Mouse (Mus musculus) right cerebral cortex, adult 18-20 months (tissue): ENCODE measurements at regions not wholly inside any gene's neighbourhood (a gene's known extent, or its start where the extent isn't known, plus 50 kb on each side); places are given as distances from the start of the nearest gene placed in this dataset.

Experiments used
- DNase-seq: peaks from one replicate; pipeline ENCODE4 v3.0.0; 2022; ENCODE audit warnings: mixed read lengths

DNA sequence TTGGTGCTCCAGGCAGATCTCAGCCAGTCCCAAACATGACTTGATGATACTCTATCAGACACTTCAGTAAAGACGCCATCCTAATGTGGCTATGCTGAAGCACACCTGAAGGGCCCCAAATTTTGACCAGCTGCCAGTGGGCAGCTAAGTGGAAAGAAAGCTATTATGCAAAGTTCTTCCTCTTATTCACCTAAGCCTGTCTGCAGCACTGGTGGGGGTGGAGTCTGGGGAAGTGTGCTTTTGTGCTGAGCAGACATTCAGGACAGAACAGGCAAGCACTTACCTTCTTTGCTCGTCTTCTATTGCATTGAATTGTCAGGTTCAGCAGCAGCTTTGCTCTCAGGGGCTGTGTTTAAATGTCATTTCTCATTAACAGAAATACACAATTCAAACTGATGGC is 200.7 kb downstream of the Pla2g4a start:
- DNase-seq, result no peak

DNA sequence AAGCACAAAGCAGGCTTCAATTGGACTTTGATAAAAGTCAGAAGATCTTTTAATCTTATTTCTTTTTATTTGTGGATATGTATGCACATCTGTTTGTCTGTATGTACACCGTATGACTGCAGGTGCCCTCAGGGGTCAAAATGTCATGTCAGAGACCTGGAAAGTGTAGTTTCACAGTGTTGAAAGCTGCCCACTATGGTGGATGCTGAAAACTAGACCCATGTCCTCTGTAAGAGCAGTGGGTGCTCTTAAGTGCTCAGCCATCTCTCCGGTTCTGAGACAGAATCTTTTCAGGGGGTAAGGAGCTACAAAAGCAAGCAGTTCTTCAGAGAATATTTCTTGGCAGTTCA is 202.3 kb downstream of the Pla2g4a start:
- DNase-seq, result no peak

DNA sequence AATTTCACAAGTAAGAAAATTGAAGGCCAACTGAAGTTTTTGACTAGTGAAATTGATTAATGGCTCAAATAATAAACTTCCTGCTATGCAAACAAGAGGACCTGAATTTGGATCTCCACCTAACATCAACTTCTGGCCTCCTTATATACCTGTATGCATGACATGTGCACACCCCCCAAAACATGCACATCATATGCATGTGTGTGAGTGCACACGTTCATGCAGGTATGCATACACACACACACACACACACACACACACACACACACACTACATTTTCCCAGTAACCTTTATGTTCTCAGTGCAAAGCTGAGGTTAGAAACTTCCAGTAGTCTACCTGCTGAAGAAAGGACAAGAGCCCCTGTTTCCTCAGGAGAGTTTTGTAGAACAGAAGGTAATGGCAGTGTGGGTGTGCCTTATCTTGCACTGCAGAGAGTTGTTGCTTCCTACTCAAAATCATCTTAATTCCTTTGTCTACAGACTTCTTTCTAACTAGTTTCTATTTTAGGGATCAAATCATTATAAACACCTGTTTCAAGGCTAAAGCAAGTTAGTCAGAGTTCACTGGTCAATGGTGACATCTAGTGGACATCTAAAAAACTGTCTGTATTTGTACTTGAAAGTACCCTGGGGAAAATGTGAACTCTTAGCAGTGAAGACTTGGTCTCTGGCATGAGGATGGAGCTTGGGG is 202.9 kb downstream of the Pla2g4a start:
- peak; percentile 17 for DNase-seq

DNA sequence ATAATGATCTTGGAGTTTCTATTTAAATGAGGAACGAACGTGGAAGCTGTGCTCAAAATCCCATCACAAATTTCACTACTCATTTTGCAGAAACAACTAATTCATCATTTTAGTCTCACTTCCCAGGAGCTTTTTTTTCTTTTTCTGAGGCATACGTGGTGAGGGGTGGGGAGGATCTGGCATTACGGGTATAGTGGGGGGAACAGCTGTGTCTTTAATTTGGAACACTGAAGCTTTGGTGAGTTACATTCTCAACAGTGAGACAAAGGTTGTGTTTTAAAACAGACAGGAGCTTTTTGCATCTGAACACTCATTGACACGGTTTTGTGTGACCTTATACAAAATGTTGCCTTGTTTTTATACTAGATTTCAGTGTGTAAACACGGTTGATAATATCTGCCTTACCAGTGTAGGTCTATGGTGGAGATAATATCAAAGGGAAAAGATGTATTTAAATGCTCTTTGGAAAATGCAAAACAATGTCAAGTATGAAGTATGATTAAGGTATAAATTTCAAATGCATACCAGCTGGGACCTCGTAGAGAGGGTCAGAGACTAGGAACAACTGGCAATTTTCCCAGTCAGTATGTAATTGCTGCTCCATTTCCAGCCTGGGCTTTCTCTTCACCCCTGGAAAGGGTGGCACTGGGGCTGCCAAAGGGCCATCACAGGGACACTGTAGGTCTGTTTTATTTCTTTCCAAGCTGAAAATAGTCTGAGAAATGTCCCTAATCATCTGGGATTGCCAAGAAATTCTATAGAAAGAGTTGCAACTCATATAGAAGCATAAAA is 207.6 kb downstream of the Pla2g4a start:
- DNase-seq, result no peak

DNA sequence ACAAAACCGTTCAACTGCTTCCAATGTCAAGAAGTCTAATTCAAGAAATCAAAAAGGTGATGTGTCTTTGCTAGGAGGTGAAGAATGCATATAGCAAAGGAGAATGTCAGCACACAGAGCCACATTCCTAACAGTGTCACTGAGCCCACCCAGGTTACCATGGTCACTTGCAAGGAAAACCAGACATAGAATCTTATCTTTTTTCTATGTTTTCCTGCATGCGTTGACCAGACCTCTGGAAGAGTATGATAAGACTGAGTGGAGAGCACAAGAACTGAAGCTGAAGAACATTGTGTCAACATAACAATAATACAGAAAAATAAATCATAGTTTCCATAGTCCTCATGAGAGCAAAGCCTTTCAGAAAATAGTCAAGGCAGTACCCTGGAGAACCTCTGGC is 211.7 kb downstream of the Pla2g4a start:
- DNase-seq, result no peak

DNA sequence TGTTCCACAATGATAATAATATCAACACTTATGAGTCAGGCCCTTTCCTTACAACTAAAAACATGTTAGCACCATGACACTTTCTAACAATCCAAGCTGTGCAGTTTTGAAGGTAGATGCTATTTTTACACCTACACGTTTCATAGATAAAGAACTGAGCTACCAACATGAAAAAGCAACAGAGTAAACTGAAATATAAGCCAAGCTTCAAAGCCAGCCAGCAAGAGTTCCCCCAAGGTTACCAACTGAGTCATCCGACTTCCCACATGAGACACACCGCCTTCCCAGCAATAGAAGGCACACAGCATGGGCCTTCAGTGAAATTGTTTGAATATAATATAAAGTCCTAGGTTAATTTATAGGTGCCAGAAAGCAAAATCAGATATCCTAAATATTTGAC is 222.1 kb downstream of the Pla2g4a start:
- peak; percentile 22 for DNase-seq

DNA sequence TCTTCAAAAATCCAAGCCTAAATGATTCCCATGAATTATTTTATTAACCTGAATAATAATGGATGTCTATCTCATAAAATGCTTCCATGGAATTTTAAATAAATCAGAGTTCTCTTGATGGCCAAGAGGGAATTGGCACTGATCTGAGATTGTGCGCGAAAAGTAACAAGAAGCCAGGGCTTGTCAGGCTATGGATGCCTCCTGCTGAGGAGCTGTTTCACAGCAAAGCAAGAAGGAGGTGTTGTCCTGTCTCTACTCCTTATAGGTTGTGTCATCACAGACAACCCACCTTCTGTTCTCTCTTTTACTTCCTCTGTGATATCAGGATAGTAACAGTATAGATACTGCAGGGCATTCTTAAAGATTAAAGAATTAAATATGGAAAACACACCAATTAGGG is 226.8 kb downstream of the Pla2g4a start:
- DNase-seq, result no peak

DNA sequence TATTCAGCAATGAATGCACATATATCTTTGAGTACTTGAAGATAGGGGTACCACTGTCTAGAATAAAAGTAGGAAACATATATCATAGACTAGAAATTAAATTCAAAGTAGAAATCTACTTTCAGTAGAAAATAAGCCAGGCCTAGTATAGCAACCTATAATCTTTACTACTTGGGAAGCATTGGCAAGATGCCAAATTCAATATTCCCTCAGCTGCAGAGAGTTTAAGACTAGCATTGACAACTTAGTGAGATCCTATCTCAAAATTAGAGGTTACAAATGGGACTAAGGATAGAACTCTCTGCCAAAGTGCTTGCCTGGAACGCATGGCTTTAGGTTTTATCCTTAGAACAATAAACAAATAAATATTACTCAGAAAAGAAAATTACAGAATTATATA is 245.9 kb downstream of the Pla2g4a start:
- DNase-seq, result no peak

DNA sequence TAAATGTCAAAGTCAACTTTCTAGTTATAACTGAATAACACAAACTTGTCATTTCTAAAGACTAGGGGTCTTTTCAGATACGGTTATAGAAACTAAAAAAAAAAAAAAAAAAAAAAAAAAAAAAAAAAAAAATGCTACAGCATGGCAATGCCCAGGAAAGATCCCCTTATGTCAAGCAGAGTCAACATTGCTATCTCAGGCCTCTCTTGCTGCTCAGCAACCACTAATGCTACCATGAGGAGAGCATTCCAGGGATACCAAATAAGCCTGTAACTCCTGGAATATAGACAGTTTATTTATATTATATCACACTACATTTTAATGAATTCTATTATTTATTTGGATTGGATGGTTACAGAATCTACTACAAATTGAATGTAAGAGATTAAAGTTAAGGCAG is 248.8 kb downstream of the Pla2g4a start:
- no peak for DNase-seq

DNA sequence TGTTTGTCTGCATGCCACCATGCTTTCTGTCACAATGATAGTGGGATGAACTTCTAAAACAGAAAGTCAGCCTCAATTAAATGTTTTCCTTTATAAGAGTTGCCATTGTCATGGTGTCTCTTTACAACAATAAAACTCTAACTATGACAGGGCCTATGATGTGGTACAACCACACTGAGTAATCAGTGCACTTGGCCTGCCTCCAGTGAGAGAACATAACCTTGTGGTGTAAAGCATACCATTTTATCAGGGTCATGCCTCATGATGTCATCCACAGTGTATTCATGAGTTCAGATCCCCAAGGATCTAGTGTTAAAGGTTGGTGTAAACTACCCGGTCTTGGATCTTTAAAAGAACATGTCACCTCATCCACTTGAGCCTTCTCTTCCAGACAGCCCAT is 255.9 kb downstream of the Pla2g4a start:
- no peak for DNase-seq

DNA sequence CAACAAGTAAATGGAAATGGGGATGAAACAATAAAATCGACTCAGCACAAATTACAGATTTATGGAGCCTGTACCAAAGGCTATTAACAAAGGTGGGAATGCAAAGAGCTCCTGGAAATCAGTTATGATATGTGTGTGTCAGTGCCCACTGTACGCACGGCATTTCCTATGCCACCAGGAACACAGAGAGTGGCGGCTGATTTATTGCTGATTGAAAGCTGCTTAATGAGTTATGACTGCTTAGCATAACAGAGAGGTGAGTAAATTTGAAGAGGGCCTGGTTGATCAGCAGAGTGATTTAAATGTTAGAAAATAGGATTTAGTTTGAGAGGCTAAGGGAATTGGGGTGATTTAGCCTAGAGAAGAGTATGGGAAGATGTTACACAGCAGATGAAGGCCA is 261.7 kb downstream of the Pla2g4a start:
- DNase-seq, result no peak

DNA sequence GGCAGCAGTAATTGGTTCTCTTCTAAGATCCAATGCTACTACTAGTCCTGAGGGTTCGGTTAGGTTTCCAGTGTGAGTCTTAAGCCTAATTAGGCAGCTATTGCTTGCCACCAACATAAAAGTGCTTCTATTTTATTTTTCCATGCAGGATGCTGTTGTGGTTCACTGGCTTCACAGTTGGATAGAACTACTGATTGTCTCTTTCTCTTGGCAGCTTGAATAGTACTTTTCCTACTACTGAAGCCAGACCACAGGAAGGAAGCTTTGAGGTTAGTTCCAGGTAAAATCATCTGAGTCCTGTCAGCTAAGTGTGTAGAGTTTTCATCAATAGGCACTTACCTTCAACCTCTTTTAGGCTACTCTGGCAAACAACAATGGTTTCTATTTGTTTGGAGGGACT is 286.9 kb downstream of the Pla2g4a start:
- no peak for DNase-seq

DNA sequence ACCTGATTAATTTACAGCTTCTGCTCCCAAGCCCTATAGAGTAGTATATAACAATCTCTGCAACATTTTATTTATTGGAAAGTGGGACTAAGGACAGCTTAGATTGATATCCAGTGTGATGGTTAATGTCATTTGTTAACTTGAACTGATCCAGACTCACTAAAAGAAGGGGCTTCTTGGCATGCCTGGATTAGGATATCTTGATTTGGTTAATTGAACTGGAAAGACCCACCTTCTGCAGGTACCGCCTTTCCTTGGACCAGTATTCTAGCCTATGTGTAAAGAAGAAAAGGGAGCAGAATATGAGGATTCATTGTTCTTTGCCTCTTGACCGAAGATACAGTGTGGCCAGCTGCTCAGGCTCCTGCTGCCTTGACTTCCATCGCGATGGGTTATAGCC is 288.5 kb downstream of the Pla2g4a start:
- no peak for DNase-seq

DNA sequence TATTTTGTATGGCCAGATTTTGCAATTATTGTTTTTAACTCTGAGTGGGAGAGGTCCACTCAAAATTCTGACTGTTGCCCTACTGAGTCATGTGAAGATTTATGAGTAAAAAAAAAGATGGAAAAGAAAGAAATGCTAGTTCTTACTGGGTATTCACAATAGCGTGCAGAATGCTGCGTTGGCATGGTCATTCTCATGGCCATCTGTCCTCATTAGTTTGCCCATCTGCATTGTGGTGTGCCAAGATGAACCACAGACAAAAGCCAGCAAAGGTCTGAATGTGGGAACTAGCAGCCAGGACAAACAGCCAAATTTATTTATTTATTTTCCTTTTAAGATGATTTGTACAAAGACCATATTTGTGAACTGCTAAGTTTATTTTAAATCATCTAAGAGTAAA is 289.0 kb downstream of the Pla2g4a start:
- DNase-seq, result no peak

DNA sequence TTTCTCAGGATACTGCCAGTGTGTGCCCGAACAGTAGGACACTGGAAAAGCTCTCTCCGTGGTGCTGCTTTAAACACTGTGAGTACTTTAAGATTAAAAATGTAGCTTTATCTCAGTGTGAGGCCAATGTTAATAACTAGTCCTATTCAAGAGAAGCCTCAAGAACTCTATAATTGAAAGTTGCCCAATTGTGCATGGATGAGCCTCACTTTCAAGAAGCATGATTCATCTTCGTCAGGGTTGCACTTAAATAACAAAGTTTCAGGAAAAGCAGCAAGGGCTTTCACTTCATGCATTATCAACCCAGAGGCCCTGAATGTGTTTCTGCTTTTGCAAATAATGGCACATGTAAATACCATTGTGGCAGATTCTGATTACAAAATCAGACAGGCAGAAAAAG is 290.0 kb downstream of the Pla2g4a start:
- DNase-seq, result no peak
